Mouse (Mus musculus) stomach, postnatal 0 days (tissue): ENCODE measurements around the gene Lpp. TPM values are rescaled to one million over a fixed set of nuclear protein-coding genes. Genes with fewer than 3 reads are reported as not detected.

ENCODE experiments used
- ATAC-seq: fragments of 200-750 bp; cut with Nextera tagmentation; 2 replicates; pipeline ENCODE4 v1.8.0; 2017; ENCODE audit not compliant: low FRiP score, low TSS enrichment
- DNase-seq: peaks from one replicate; pipeline ENCODE4 v3.0.0-alpha.2; 2016; ENCODE audit warnings: low spot score
- H3K27ac ChIP-seq: fragments of 300-500 bp; sonication (generic); replicated peaks from 2 replicates; pipeline ENCODE4 v1.5.1; 2014; ENCODE audit warnings: mild to moderate bottlenecking, control low read depth
- H3K27me3 ChIP-seq: fragments of 300-500 bp; sonication (generic); 2 replicates; pipeline ENCODE4 v1.6.1; 2014; ENCODE audit warnings: low read length; ENCODE audit not compliant: control insufficient read depth, insufficient read depth
- H3K36me3 ChIP-seq: fragments of 300-500 bp; sonication (generic); 2 replicates; pipeline ENCODE4 v1.6.1; 2014; ENCODE audit warnings: low read length, mixed read lengths; ENCODE audit not compliant: control insufficient read depth, insufficient read depth
- H3K4me1 ChIP-seq: fragments of 300-500 bp; sonication (generic); replicated peaks from 2 replicates; pipeline ENCODE4 v1.6.1; 2014; ENCODE audit warnings: antibody characterized with exemption; ENCODE audit not compliant: control insufficient read depth, insufficient read depth
- H3K4me2 ChIP-seq: fragments of 300-500 bp; sonication (generic); replicated peaks from 2 replicates; pipeline ENCODE4 v1.6.1; 2014; ENCODE audit warnings: low read depth, mild to moderate bottlenecking, control low read depth, moderate library complexity
- H3K4me3 ChIP-seq: fragments of 300-500 bp; sonication (generic); 2 replicates; pipeline ENCODE4 v1.5.1; 2014; ENCODE audit warnings: low read depth, low read length, control low read depth
- H3K9ac ChIP-seq: fragments of 300-500 bp; sonication (generic); 2 replicates; pipeline ENCODE4 v1.6.1; 2014; ENCODE audit warnings: mild to moderate bottlenecking, low read length, control low read depth, mixed read lengths
- H3K9me3 ChIP-seq: fragments of 300-500 bp; sonication (generic); 2 replicates; pipeline ENCODE4 v1.6.1; 2016; ENCODE audit warnings: low read length; ENCODE audit not compliant: control insufficient read depth
- CTCF ChIP-seq: IDR thresholded peaks from 2 replicates; pipeline ENCODE4 v1.5.1; 2016; ENCODE audit warnings: antibody characterized with exemption, low read depth, mild to moderate bottlenecking, moderate library complexity
- EP300 ChIP-seq: optimal IDR thresholded peaks from 2 replicates; pipeline ENCODE3; 2016; ENCODE audit warnings: antibody characterized with exemption
- WGBS: fragments of 180-500 bp; shearing (Covaris S2); extraction: QIAGEN DNeasy Blood & Tissue Kit; methylation state at CpG from one replicate; pipeline ENCODE4 v1.1.7; 2014; 5-methylcytosine and 5-hydroxymethylcytosine counted together
- polyA plus RNA-seq: library from polyadenylated mRNA; unstranded; fragments of >200 nt; fragmentation: Nextera tagmentation; extraction: Ambion mirVana; gene quantifications from 2 replicates; pipeline ENCODE4 v1.2.1, GENCODE M21; 2015

Gene Lpp
- polyA plus RNA-seq, 1 experiment from 2014 or later = 51.3 TPM

DNA sequence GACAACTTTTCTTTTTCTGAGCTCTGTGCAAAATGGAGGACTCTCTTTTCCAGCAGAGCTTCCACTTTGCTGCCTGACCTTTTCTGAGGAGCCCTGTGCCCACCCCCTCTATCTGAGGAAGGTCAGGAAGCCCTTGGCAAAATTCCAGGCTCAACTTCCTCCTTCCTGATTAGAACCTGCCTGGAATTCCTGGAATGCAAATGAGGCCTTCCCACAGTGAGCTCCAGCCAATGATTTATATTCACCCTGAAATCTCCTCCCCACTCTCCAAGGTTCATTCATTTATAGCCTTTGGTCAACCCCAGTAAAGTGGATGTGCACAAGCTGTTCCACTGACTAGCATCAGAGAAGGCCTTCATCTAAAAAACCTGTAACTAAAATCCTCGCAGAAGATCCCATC lies 632.9 kb downstream of the Lpp start:
- WGBS = 66% methylated on average over 1 of the region's 1 CpGs
- Histone ChIP-seq H3K4me1 (no peaks in the 10 kb centered on the region), H3K4me3 (no peak overlapping the region), H3K9me3 (no peaks in the 10 kb centered on the region), H3K27me3 (no peaks in the 10 kb centered on the region), H3K9ac (no peak overlapping the region), H3K4me2 (no peak overlapping the region), H3K36me3 (no peaks in the 10 kb centered on the region), H3K27ac (no peak overlapping the region)
- DNase-seq = no peak
- TF ChIP-seq EP300 (no peak), CTCF (no peak)
- no peak for ATAC-seq

DNA sequence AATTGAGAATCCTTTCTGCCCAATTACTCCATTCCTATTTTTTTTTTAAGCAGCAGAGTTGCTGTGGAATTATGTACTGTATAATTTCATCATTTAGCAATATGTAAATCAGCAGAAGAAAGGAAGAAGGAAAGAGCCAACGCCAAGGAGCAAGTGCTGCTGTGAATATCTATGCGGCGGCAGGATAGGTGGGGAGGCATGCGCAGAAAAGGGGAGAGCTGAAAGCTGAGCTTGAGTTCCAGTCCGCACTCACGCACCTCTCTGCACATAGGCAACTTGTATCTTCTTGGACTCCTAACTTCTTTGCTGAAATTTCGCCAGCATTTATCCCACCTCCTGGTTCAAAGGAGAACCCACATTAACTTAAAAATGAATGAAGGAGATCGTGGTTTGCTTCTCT lies 636.2 kb downstream of the Lpp start:
- H3K27me3 ChIP-seq = no peaks in the 10 kb centered on the region
- WGBS = 84% methylated on average over 8 of the region's 8 CpGs
- H3K4me1 ChIP-seq = no peaks in the 10 kb centered on the region
- DNase-seq (no peak), ATAC-seq (no peak)
- no peak overlapping the region for H3K4me2 ChIP-seq
- no peaks in the 10 kb centered on the region for H3K9me3 ChIP-seq
- H3K27ac ChIP-seq = no peak overlapping the region
- H3K36me3 ChIP-seq = no peaks in the 10 kb centered on the region
- no peak for TF ChIP-seq EP300
- TF ChIP-seq CTCF = no peak
- H3K9ac ChIP-seq = no peak overlapping the region
- H3K4me3 ChIP-seq = no peak overlapping the region

DNA sequence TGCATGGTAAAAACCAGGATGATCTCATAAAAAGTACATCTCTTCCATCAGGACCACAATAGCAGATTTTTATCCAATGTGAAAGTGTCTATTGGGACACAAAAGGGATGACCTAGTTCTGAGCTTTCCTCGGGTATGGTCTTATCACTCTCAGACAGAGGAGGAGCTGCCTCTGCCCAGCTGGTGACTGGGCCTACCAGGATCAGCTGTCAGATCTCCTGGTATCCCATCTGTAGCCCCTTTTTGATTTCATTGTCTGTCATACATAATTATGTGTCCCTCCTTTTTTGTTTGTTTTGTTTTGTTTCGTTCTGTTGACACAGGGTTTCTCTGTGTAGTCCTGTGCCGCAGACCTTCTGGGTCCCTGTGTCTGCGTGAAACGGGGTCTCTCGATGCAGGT lies 644.1 kb downstream of the Lpp start:
- no peaks in the 10 kb centered on the region for H3K27me3 ChIP-seq
- no peak overlapping the region for H3K4me3 ChIP-seq
- H3K4me1 ChIP-seq = no peaks in the 10 kb centered on the region
- H3K9ac ChIP-seq = no peak overlapping the region
- DNase-seq = no peak
- TF ChIP-seq EP300 (no peak), CTCF (no peak)
- no peaks in the 10 kb centered on the region for H3K9me3 ChIP-seq
- no peak overlapping the region for H3K4me2 ChIP-seq
- no peak overlapping the region for H3K27ac ChIP-seq
- WGBS = 56% methylated on average over 6 of the region's 6 CpGs
- H3K36me3 ChIP-seq = no peaks in the 10 kb centered on the region
- ATAC-seq = no peak

DNA sequence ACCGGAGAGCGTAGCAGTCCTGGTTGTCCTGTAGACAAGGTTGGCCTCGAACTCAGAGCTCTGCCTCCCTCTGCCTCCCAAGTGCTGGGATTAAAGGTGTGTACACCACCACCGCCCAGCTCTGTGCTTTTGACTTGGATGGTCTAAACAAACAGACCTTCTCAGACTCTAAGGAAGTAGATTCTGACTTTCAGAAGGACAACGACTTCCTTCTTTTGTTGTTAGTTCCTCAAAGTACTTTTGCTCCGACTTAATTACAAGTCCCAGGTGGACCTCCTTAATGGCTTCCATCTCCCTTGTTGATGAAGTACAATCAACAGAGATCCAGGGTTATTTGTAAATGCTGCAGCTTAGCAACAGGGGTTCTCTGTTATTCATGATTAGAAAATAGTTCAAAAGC lies 645.2 kb downstream of the Lpp start:
- Histone ChIP-seq H3K4me1 (no peaks in the 10 kb centered on the region), H3K9me3 (no peaks in the 10 kb centered on the region), H3K27me3 (no peaks in the 10 kb centered on the region), H3K4me3 (no peak overlapping the region), H3K4me2 (no peak overlapping the region), H3K27ac (no peak overlapping the region), H3K9ac (no peak overlapping the region), H3K36me3 (no peaks in the 10 kb centered on the region)
- TF ChIP-seq CTCF (no peak), EP300 (no peak)
- ATAC-seq (no peak), DNase-seq (no peak)
- 88% methylated on average over 6 of the region's 6 CpGs for WGBS

DNA sequence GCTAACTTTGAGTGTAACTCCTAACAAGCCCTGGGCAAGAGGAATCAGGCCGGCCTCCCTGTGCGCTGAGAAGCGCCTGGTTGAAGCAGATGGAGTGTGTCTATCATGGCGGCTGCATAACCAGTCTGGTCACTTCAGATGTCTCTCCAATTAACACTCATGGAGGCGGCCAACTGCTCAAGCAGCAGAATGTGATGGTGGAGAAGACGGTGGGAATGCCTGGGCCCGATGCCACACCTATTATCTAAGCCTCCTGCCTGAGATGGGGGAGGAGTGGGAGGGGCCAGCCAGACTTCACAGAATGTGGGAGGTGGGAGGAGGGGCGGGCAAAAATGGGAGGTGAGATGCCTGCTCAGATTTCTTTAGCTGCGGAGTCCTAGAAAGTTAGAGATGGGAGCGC lies 646.6 kb downstream of the Lpp start:
- 39% methylated on average over 10 of the region's 10 CpGs for WGBS
- Histone ChIP-seq H3K27me3 (no peaks in the 10 kb centered on the region), H3K4me3 (no peak overlapping the region), H3K4me1 (no peaks in the 10 kb centered on the region), H3K27ac (no peak overlapping the region), H3K36me3 (no peaks in the 10 kb centered on the region), H3K4me2 (no peak overlapping the region), H3K9me3 (no peaks in the 10 kb centered on the region), H3K9ac (no peak overlapping the region)
- TF ChIP-seq CTCF (no peak), EP300 (no peak)
- ATAC-seq (no peak), DNase-seq (no peak)

DNA sequence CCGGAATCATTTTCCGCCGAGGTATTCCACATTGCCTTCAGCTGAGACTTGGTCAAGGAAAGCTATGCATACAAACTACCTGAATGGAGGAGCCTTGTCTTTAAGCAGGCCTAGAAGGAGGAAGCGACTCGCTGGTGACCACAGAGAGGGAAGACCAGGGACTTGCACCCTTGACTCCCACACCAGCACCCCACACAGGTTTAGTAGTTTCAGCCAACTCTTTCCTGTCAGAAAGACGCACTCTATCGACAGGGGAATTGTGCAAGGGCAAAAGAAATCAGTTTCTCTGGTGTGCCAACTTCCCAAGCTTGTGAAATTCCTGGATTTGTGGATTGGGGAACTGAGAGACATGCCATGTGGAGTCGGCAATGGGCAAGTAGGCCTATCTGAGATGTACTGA lies 647.9 kb downstream of the Lpp start:
- DNase-seq = no peak
- 91% methylated on average over 8 of the region's 8 CpGs for WGBS
- ATAC-seq = no peak

More for the DNA sequence above, 647.9 kb downstream of the Lpp start:
- H3K9me3 ChIP-seq = no peaks in the 10 kb centered on the region
- no peak overlapping the region for H3K27ac ChIP-seq
- no peaks in the 10 kb centered on the region for H3K27me3 ChIP-seq
- no peak overlapping the region for H3K4me2 ChIP-seq
- H3K36me3 ChIP-seq = no peaks in the 10 kb centered on the region
- H3K4me1 ChIP-seq = no peaks in the 10 kb centered on the region
- no peak overlapping the region for H3K4me3 ChIP-seq
- H3K9ac ChIP-seq = no peak overlapping the region
- TF ChIP-seq EP300 (no peak), CTCF (no peak)
